Mouse (Mus musculus): Measurements from ENCODE around the gene Hamp2. TPM values are rescaled to one million over a fixed set of nuclear protein-coding genes. Genes with fewer than 3 reads are reported as not detected.

Hamp2 gene
- polyA plus RNA-seq, 1 experiment from 2014 or later: not detected

GRCm38 (mm10) chr7:30965677-30966076 is 41.2 kb upstream of the Hamp2 start:
- Histone ChIP-seq H3K4me3 (ENCODE audit: low read depth, low read length) (no peak overlapping the region), H3K9ac (ENCODE audit: low read depth, low read length) (no peak overlapping the region), H3K4me1 (ENCODE audit: control insufficient read depth, low read depth, low read length) (peaks cover 3% of the 10 kb centered on the region; the same call in 1 of the 2 replicates), H3K27ac (ENCODE audit: low read length) (no peak overlapping the region), H3K27me3 (ENCODE audit: control insufficient read depth, insufficient read depth, low read depth, low read length) (no peaks in the 10 kb centered on the region), H3K9me3 (replicated peaks; ENCODE audit: control insufficient read depth, low read length) (no peaks in the 10 kb centered on the region), H3K36me3 (ENCODE audit: control insufficient read depth, insufficient read depth) (no peaks in the 10 kb centered on the region), H3K4me2 (ENCODE audit: low read depth, low read length) (no peak overlapping the region)
- 73% methylated on average over 14 of the region's 14 CpGs for WGBS (ENCODE audit: insufficient replicate concordance)
- ATAC-seq (ENCODE audit: low read depth): no peak

DNA sequence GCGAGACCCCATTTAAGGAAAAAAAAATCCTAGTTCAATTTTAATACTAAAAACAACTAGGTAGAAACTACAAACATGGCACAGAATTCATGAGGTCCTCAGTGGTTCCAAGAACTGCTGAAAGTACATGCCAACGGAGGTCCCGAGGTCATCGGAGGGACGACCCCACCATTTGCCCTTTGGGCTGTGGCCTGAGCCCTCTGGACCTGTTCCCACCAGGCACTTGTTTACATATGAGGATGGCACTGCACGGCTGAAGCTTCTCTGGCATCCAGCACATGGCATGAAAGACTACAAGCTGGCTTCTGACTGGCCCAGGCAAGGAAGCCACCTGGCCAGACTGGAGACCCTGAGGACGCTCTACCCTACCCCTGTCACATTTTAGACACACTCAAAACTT is 39.9 kb upstream of the Hamp2 start:
- peaks cover 3% of the 10 kb centered on the region; the same call in 1 of the 2 replicates for H3K4me1 ChIP-seq (ENCODE audit: control insufficient read depth, low read depth, low read length)
- no peak overlapping the region for H3K4me2 ChIP-seq (ENCODE audit: low read depth, low read length)
- H3K27me3 ChIP-seq (ENCODE audit: control insufficient read depth, insufficient read depth, low read depth, low read length): no peaks in the 10 kb centered on the region
- no peak overlapping the region for H3K9ac ChIP-seq (ENCODE audit: low read depth, low read length)
- H3K36me3 ChIP-seq (ENCODE audit: control insufficient read depth, insufficient read depth): no peaks in the 10 kb centered on the region
- no peak overlapping the region for H3K27ac ChIP-seq (ENCODE audit: low read length)
- 81% methylated on average over 7 of the region's 7 CpGs for WGBS (ENCODE audit: insufficient replicate concordance)
- H3K9me3 ChIP-seq (replicated peaks; ENCODE audit: control insufficient read depth, low read length): no peaks in the 10 kb centered on the region
- H3K4me3 ChIP-seq (ENCODE audit: low read depth, low read length): no peak overlapping the region
- no peak for ATAC-seq (ENCODE audit: low read depth)

GRCm38 (mm10) chr7:30962862-30963261 is 38.4 kb upstream of the Hamp2 start:
- WGBS (ENCODE audit: insufficient replicate concordance): 65% methylated on average over 5 of the region's 5 CpGs
- Histone ChIP-seq H3K4me1 (ENCODE audit: control insufficient read depth, low read depth, low read length) (peaks cover 10% of the 10 kb centered on the region), H3K9ac (ENCODE audit: low read depth, low read length) (no peak overlapping the region), H3K9me3 (replicated peaks; ENCODE audit: control insufficient read depth, low read length) (no peaks in the 10 kb centered on the region), H3K27ac (ENCODE audit: low read length) (no peak overlapping the region), H3K4me2 (ENCODE audit: low read depth, low read length) (no peak overlapping the region), H3K36me3 (ENCODE audit: control insufficient read depth, insufficient read depth) (no peaks in the 10 kb centered on the region), H3K4me3 (ENCODE audit: low read depth, low read length) (no peak overlapping the region), H3K27me3 (ENCODE audit: control insufficient read depth, insufficient read depth, low read depth, low read length) (no peaks in the 10 kb centered on the region)
- no peak for ATAC-seq (ENCODE audit: low read depth)

GRCm38 (mm10) chr7:30959786-30960349 is 35.4 kb upstream of the Hamp2 start:
- WGBS (ENCODE audit: insufficient replicate concordance): 80% methylated on average over 6 of the region's 6 CpGs
- no peak overlapping the region for H3K4me3 ChIP-seq (ENCODE audit: low read depth, low read length)
- no peak for ATAC-seq (ENCODE audit: low read depth)
- no peaks in the 10 kb centered on the region for H3K36me3 ChIP-seq (ENCODE audit: control insufficient read depth, insufficient read depth)
- H3K9me3 ChIP-seq (replicated peaks; ENCODE audit: control insufficient read depth, low read length): no peaks in the 10 kb centered on the region
- peaks cover 22% of the 10 kb centered on the region for H3K4me1 ChIP-seq (ENCODE audit: control insufficient read depth, low read depth, low read length)
- no peak overlapping the region for H3K9ac ChIP-seq (ENCODE audit: low read depth, low read length)
- no peak overlapping the region for H3K4me2 ChIP-seq (ENCODE audit: low read depth, low read length)
- H3K27me3 ChIP-seq (ENCODE audit: control insufficient read depth, insufficient read depth, low read depth, low read length): no peaks in the 10 kb centered on the region
- H3K27ac ChIP-seq (ENCODE audit: low read length): no peak overlapping the region

GRCm38 (mm10) chr7:30958866-30959487 is 34.5 kb upstream of the Hamp2 start:
- WGBS (ENCODE audit: insufficient replicate concordance): 85% methylated on average over 9 of the region's 9 CpGs
- Histone ChIP-seq H3K4me3 (ENCODE audit: low read depth, low read length) (no peak overlapping the region), H3K27ac (ENCODE audit: low read length) (no peak overlapping the region), H3K9ac (ENCODE audit: low read depth, low read length) (no peak overlapping the region), H3K4me2 (ENCODE audit: low read depth, low read length) (no peak overlapping the region), H3K9me3 (replicated peaks; ENCODE audit: control insufficient read depth, low read length) (no peaks in the 10 kb centered on the region), H3K27me3 (ENCODE audit: control insufficient read depth, insufficient read depth, low read depth, low read length) (no peaks in the 10 kb centered on the region), H3K36me3 (ENCODE audit: control insufficient read depth, insufficient read depth) (peaks cover 7% of the 10 kb centered on the region; the same call in 1 of the 2 replicates), H3K4me1 (ENCODE audit: control insufficient read depth, low read depth, low read length) (peaks cover 25% of the 10 kb centered on the region)
- no peak for ATAC-seq (ENCODE audit: low read depth)

GRCm38 (mm10) chr7:30958109-30958865 is 33.8 kb upstream of the Hamp2 start:
- no peak for ATAC-seq (ENCODE audit: low read depth)
- Histone ChIP-seq H3K27me3 (ENCODE audit: control insufficient read depth, insufficient read depth, low read depth, low read length) (no peaks in the 10 kb centered on the region), H3K9ac (ENCODE audit: low read depth, low read length) (peak overlapping the region; percentile 96), H3K4me2 (ENCODE audit: low read depth, low read length) (peak overlapping the region; percentile 88), H3K27ac (ENCODE audit: low read length) (no peak overlapping the region), H3K4me3 (ENCODE audit: low read depth, low read length) (peak overlapping the region; percentile 89), H3K4me1 (ENCODE audit: control insufficient read depth, low read depth, low read length) (peaks cover 22% of the 10 kb centered on the region), H3K36me3 (ENCODE audit: control insufficient read depth, insufficient read depth) (peaks cover 12% of the 10 kb centered on the region; the same call in 1 of the 2 replicates), H3K9me3 (replicated peaks; ENCODE audit: control insufficient read depth, low read length) (no peaks in the 10 kb centered on the region)
- 80% methylated on average over 28 of the region's 28 CpGs for whole genome bisulfite sequencing (ENCODE audit: insufficient replicate concordance)

DNA sequence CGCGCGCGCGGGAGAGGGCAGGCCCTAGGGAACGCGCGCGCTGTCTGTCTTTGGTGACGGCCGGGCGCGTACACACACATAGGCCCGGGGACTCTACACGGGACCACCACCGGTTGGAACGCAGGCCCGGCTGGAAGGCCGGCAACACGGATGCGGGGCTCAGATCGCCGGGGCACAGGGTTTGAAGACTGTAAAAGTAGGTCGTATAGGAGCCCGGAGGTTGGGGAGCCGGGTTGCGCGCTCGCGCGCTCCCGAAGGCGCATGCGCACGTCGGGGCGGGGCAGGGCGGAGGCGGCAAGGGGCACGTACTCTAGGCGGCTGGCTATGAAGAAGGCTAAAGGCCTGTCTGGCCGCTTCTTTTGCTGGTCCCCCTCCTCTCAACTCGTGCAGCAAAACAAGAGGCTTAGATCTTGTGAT is 32.9 kb upstream of the Hamp2 start:
- H3K4me1 ChIP-seq (ENCODE audit: control insufficient read depth, low read depth, low read length): peaks cover 22% of the 10 kb centered on the region

DNA sequence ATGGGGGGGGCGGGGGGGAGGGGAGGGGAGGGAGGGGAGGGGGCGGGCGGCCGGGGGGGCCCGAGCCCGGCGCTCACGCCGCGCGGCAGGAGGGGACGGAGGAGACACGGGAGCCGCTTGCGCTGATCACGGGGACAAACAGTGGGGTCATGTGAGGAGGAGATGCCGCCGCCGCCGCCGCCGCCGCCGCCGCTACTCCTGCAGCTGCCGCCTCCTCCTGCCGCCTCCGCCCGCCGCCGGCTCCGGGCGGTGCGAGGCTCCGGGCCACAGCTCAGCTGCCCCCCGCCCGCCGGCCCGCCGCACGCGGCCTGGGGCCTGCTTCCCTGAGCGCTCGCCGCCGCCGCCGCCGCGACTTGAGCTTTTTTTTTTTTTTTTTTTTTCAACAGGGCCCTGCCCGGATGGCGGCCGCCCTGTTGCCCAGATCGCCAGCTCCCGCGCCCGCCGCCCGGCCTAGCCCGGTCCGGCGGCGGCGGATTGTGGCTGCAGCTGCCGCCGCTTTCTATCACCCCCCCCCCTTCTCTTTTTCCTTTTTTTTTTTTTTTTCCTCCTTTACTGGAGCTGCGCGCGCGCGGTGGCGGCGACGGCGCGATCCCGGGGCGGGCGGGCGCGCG is 32.4 kb upstream of the Hamp2 start, which contains the start of gene Usf2:
Gene Usf2, minus strand, starts transcription at position 48 of the 611 bp plus-strand sequence.
- Histone ChIP-seq H3K4me1 (ENCODE audit: control insufficient read depth, low read depth, low read length) (peaks cover 22% of the 10 kb centered on the region), H3K4me3 (ENCODE audit: low read depth, low read length) (peak within 1 kb of the TSS; percentile 89), H3K36me3 (ENCODE audit: control insufficient read depth, insufficient read depth) (peaks cover 24% of the 10 kb centered on the region), H3K9me3 (replicated peaks; ENCODE audit: control insufficient read depth, low read length) (no peaks in the 10 kb centered on the region), H3K27ac (ENCODE audit: low read length) (peak within 1 kb of the TSS; percentile 94), H3K4me2 (ENCODE audit: low read depth, low read length) (peak within 1 kb of the TSS; percentile 88), H3K9ac (ENCODE audit: low read depth, low read length) (peak within 1 kb of the TSS; percentile 96), H3K27me3 (ENCODE audit: control insufficient read depth, insufficient read depth, low read depth, low read length) (no peaks in the 10 kb centered on the region)
- WGBS (ENCODE audit: insufficient replicate concordance): under 1% methylated on average over 52 of the region's 82 CpGs
- peak; percentile 30 for ATAC-seq (ENCODE audit: low read depth)

More for the DNA sequence above, 32.9 kb upstream of the Hamp2 start:
- Histone ChIP-seq H3K36me3 (ENCODE audit: control insufficient read depth, insufficient read depth) (peaks cover 20% of the 10 kb centered on the region), H3K4me3 (ENCODE audit: low read depth, low read length) (peak overlapping the region; percentile 89), H3K9ac (ENCODE audit: low read depth, low read length) (peak overlapping the region; percentile 96), H3K27me3 (ENCODE audit: control insufficient read depth, insufficient read depth, low read depth, low read length) (no peaks in the 10 kb centered on the region), H3K4me2 (ENCODE audit: low read depth, low read length) (peak overlapping the region; percentile 88), H3K27ac (ENCODE audit: low read length) (peak overlapping the region; percentile 94), H3K9me3 (replicated peaks; ENCODE audit: control insufficient read depth, low read length) (no peaks in the 10 kb centered on the region)
- ATAC-seq (ENCODE audit: low read depth): peak; percentile 73
- under 1% methylated on average over 40 of the region's 43 CpGs for WGBS (ENCODE audit: insufficient replicate concordance)
